Mouse (Mus musculus) ES-Bruce4 (cell line): ENCODE data around the gene Fhl3.

Source experiments
- CTCF ChIP-seq: IDR thresholded peaks from one replicate; pipeline ENCODE4 v1.8.1; 2011; ENCODE audit warnings: low read depth, low read length
- EP300 ChIP-seq: IDR thresholded peaks from 2 replicates; pipeline ENCODE4 v1.6.1; 2011; ENCODE audit warnings: low read depth, low read length; ENCODE audit not compliant: insufficient read depth
- POLR2A ChIP-seq: IDR thresholded peaks from one replicate; pipeline ENCODE4 v1.8.1; 2011; ENCODE audit warnings: low read length; ENCODE audit not compliant: insufficient read depth

DNA sequence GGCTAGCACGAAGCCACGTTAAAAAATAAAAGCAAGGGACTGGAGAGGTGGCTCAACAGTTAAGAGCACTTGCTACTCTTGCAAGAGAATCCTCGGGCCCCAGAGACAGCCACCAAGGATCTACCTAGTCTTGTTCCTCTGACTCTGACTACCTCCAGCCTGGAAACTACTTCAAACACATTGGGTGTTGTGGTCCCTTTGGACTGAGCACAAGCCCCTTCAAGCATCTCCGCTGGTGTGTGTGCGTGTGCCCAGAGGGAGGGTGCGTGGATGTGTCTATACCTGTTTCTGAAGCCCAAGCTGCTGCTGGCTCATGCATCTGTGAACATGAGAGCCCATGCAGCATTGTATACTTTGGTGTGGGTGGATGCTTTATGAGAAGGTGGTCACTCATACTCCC, 24.5 kb upstream of the Fhl3 start:
- TF ChIP-seq CTCF (no peak), EP300 (no peak), POLR2A (no peak)
